Mouse (Mus musculus) layer of hippocampus, postnatal 10 days (tissue): ENCODE measurements at regions not wholly inside any gene's neighbourhood (a gene's known extent, or its start where the extent isn't known, plus 50 kb on each side); places are given as distances from the start of the nearest gene placed in this dataset.
"Not testable (repeated sequence)": the region's sequence is repeated elsewhere in the genome, so short reads cannot be mapped to it uniquely, and the experiment has no call there.

Source experiments
- DNase-seq, 2 experiments: peaks; one replicate each; pipeline ENCODE4 v3.0.0; 2021; ENCODE audit warnings: low spot score in 2 of 2

DNA sequence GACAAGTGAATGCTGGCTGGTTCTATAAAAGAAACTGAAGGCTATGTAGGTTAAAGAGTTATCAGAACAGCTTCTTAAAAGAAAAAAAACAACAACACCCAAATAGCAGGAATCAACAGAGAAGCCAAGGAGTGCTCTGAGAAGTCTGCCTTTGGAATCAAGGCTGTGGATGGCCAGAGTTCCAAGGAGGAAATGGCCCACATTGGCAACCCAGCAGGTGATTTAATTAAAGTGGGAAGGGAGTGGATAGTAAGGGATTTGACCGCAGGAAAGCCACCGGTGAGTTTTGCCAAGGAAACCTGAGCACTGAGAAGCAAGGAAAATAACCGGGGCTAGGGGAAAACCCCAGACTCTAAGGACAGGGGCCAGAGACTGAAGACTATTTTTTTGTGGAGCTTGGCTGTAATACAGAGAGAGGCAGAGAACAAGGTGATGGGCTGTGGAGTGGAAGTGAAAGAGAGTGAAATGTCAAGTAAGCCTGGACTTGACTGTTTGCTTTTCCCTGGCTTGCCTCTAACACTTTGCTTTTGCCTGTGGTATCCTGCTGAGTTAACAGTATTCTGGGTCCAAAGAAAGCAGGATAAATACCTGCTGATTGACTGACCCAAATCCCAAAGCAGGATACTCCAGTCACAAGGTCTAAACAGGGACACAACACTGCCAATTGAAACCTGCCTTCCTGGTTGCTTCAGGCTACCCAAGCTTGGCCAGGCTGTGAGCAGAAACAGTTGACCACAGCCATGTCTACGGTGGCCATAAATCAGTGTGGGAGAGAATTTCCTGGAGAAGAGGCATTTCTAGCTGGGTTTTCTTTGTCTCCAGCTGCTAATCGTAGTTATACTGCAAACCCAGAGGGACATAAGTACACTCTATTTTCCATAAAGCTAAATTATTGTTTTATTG lies 125.9 kb downstream of the Arrdc3 start:
- DNase-seq, result no peak

DNA sequence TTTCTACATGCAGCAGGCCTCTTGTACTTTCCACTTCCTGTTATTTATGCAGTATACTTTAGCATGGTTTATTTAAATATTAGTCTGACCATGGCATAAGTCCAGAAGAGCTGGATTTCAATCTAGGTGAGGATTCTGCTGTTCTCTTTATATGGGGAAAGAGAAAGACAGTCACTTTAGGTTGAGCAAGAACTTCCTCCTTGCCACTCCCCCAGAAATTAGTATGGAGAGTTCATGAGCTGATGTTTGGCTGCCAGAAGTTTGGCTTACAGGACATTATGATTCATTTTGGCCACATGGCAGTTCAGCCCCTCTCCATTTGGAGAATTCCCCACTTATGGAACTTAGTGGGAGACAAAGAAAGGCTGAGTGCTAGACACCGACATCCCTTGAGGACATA lies 130.8 kb downstream of the Arrdc3 start:
- DNase-seq, result no peak

DNA sequence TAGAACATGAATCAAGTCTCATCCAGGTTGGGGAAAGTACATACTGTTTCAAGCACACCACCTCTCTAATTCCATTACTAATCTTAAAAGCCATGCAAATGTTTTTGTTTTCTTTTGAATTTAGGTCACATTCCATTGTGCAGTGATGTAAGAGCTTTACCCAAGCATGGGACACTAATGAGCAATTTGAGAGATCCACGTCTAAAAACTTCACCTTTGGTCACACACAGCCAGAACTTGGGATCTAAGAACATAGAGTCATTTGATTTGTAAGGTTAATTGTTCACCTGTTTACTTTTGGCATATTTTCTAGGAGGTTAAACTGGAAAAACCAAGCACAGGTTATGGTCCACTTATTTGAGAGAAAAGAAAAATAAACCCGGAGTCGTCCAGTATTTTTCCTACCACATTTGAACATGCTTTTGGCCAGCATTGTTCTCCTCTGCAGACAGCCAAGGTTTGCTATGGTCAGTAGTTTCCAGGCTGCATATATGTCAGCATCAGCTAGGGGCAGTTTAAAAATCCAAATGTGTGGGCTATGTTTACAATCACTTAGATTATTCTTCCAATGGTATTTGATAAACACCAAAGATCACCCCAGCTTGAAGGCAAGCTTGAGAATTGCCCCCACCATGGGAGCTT lies 137.0 kb downstream of the Arrdc3 start:
- DNase-seq, result no peak

DNA sequence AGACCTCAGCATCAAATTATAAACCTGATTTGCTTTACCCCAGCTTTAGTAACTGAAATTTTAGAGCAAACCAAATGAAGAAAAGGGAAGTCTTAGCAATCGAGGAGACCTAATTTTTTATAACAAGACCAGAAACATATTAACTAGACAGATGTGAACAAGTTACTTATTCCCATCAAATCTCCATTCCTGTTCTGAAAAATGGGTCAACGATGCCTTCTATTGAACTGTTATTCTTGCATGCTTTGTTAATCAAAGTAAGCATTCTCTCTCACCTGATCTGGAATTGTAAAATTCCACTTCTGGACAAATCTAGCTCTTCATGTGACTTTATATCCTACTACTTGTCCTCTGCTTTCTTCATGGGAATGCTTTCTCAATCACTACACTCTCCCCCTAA lies 137.6 kb downstream of the Arrdc3 start:
- DNase-seq, result no peak

DNA sequence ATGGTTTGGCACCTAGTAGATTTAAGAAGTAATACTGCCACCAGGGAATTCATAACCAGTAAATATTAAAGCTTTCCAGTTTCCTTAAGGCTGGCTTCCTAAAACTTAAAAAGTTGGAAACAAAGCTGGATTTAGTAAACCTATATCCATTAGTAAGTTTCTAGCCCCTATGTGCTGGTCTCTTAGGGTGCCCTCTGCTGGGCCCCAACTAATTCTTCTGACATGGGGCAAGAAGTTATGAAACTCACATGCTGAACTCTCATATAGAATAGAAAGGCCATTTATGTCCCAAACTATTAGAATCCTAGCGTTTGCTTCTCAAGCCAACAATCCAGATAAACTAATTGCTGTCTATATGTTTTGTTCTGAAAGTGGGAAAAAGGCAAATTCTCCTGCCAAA lies 139.2 kb downstream of the Arrdc3 start:
- DNase-seq, result no peak

DNA sequence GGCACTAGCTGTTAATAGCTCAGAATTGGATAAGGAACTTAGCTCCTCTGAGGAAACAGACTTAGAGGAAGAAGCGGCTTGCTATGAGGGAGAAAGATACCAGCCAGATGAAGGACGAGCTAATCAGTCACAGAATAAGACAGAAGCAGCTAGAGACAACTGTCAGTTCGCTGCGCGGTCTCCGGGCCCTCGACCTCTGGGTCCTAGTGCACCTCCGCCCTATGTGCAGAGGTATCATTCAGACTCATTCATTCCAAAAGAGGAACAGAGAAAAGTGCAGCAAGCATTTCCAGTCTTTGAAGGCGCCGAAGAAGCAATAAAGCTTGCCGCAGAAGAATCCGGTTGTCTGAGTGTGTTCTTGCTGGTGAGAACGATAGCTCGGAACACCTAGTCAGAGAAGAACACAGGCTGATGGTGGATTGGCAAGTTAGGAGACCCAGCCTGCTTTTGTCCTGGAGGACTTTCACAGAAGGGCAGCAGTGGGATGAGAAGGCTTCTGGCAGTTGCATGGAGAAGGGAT lies 142.1 kb downstream of the Arrdc3 start:
- DNase-seq, result not testable (repeated sequence)

DNA sequence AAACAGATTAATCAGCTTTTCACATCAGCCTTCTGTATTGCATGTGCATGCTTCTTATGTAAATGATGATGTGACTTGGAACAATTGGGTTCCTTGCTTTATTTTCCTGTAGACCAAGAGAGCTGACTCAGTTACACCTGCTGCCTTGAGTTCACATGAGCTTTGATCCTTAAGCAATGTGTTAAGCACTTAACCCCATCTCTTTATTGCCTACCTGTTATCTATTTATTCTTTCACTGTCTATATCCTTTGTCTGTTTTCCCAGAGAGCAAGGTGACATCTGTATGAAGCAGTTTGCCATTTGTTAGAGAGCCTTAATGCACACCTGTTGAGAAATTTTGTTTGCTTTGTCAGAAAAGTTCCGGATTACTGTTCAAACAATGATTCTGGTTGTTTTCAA lies 154.1 kb downstream of the Arrdc3 start:
- no peak for DNase-seq

DNA sequence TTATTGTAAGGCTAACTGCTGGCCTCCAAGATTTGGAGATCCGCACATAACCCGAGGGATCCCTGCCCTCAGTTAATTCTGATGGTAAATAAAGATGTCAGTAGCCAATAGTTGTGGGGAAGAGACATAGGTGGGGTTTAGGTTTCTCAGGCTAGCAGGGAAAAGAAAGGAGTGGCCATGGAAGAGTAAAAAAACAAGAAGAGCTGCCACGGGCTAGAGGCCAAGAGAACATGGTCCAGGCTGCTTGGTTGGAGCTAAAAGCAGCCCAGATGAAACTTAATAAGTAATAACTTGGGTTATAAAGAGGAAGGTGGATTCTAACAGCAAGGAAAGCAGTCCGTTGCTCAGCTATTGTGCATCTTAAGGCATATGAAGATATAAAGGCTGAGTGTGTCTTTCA lies 155.6 kb downstream of the Arrdc3 start:
- no peak for DNase-seq

DNA sequence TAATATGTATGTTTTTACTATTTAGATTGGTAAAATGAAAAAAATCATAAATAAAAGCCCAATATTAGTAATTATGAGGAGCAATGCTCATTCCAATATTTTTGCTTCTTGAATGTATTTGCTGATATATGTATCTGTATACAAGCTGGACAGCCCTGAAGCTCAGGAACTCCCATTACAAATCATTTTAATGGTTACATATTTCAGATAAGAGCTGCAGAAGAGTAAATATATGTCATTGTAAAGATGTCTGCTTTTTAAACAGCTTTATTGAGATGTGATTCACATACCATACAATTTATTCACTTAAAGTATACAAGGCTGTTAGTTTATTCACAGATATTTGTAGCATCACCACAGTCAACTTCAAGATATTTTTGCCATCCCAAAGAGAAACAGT lies 157.3 kb downstream of the Arrdc3 start:
- DNase-seq, result no peak

DNA sequence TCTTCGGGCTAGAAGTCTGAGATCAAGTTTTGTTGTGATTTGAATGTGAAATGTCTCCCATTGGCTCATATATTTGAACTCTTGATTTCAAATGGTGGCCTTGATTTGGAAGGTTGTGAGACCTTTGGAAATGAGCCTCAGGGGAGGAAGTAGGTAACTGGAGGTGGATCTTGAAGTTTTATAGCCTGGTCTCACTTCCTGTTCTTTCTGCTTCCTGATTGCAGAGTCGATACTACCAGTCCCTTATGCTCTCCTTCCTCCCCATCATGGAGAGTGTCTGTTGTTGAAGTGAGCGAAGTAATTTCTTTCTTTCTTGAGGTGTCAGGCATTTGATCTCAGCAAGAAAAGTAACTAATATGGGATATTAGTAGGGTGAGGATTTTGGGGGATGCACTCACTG lies 158.5 kb downstream of the Arrdc3 start:
- DNase-seq, result no peak
